Mouse (Mus musculus): Measurements from ENCODE around the gene Macrod2.

- TF ChIP-seq CTCF (IDR thresholded peaks at IDR 0.05; ENCODE audit: control insufficient read depth, insufficient read depth, insufficient replicate concordance, low read depth, low read length) (no peak), POLR2A (IDR thresholded peaks at IDR 0.05; ENCODE audit: control insufficient read depth, low read depth, low read length) (no peak)
These were observed 374.4 kb downstream of the Macrod2 start for GRCm38 (mm10) chr2:140769473-140769872.

Measured in testis, adult 2 months (tissue).